Mouse (Mus musculus) hindbrain, embryonic 10.5 days (tissue): ENCODE measurements around the gene Hoxd11. TPM values are rescaled to one million over a fixed set of nuclear protein-coding genes. Genes with fewer than 3 reads are reported as not detected.

Source experiments
- DNase-seq: peaks from one replicate; pipeline ENCODE4 v3.0.0-alpha.2; 2017; ENCODE audit warnings: low spot score
- H3K27ac ChIP-seq: fragments of 300-500 bp; sonication (generic); 2 replicates; pipeline ENCODE4 v1.5.1; 2016; ENCODE audit warnings: mild to moderate bottlenecking, moderate library complexity
- H3K27me3 ChIP-seq: fragments of 300-500 bp; sonication (generic); 2 replicates; pipeline ENCODE4 v1.6.1; 2016; ENCODE audit warnings: mild to moderate bottlenecking; ENCODE audit not compliant: poor library complexity, insufficient read depth, severe bottlenecking
- H3K36me3 ChIP-seq: fragments of 300-500 bp; sonication (generic); 2 replicates; pipeline ENCODE4 v1.6.1; 2016; ENCODE audit warnings: mild to moderate bottlenecking, moderate library complexity
- H3K4me1 ChIP-seq: fragments of 300-500 bp; sonication (generic); replicated peaks from 2 replicates; pipeline ENCODE4 v1.6.1; 2016; ENCODE audit warnings: mild to moderate bottlenecking
- H3K4me3 ChIP-seq: fragments of 300-500 bp; sonication (generic); 2 replicates; pipeline ENCODE4 v1.5.1; 2016; ENCODE audit warnings: mild to moderate bottlenecking, moderate library complexity
- H3K9me3 ChIP-seq: fragments of 300-500 bp; sonication (generic); 2 replicates; pipeline ENCODE4 v1.6.1; 2016; ENCODE audit warnings: mild to moderate bottlenecking, moderate library complexity
- WGBS: fragments of 180-500 bp; shearing (Covaris S2); methylation state at CpG from one replicate; pipeline ENCODE4 v1.1.7; 2016; 5-methylcytosine and 5-hydroxymethylcytosine counted together
- polyA plus RNA-seq: library from polyadenylated mRNA; unstranded; fragments of >200 nt; fragmentation: Nextera tagmentation; extraction: Ambion mirVana; gene quantifications from 2 replicates; pipeline ENCODE4 v1.2.1, GENCODE M21; 2016

Hoxd11 gene
- polyA plus RNA-seq = not detected in 2 replicates

DNA sequence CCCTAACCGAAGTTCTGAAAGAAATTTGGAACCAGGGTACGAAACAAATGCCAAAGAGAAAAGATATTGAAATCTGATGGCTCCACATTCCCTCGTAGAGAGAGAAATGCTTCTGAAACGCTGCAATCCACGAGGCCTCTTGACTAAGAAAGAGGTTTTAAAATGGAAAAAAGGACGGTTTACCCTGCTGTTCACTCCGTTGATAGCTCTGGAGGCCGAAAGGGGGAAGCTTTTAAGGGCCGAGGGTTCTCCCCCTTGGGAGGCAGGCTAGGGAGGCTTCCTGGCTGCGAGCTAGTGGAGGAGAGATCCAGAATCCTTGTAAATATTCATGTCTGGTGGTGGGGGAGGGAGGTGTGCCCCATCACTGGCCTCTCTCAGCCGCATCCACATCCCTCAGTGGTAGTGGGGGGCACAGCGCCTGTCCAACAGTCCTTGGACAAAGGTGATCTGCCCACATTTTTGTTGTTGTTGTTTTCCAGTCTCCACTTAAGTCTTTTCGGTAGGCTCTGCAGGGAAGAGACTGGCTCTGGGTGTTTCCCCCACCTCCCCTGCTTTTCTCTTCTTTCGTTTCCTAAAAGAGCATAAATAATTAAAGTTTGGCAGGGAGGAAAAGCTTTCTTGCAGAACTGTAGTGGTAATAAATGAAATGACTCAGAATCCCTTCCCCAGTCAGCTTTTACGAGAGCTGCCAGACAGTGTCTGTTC is at the start of gene Hoxd11:
Hoxd11 (plus strand) TSS at position 667 of the 705 bp plus-strand sequence.
- H3K4me1 ChIP-seq = peaks cover 19% of the 10 kb centered on the region
- WGBS = 2% methylated on average over 15 of the region's 15 CpGs
- H3K27me3 ChIP-seq = peaks cover 100% of the 10 kb centered on the region
- no peak within 1 kb of the TSS for H3K27ac ChIP-seq
- H3K4me3 ChIP-seq = no peak within 1 kb of the TSS
- H3K9me3 ChIP-seq = no peaks in the 10 kb centered on the region
- no peak for DNase-seq
- H3K36me3 ChIP-seq = no peaks in the 10 kb centered on the region

DNA sequence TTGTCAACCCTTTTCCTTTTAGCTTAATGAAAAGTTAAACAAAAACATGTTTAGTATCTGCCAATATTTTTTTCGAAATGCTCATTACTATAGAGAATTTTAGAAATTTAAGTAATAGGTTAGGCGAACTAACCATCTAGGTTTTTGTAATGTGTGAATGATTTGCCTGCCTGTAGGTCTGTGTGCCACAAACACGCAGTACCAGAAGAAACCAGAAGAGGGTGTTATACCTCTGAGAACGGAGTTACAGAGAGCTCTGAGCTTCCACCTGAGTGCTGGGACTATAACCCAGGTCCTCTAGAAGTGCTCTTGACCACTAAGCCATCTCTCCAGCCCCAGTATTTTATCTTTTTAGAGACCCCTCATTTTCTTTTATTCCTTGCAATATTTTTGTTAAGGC is 43.9 kb upstream of the Hoxd11 start:
- WGBS = 67% methylated on average over 4 of the region's 4 CpGs
- Histone ChIP-seq H3K27ac (no peak overlapping the region), H3K36me3 (no peaks in the 10 kb centered on the region), H3K9me3 (peaks cover 3% of the 10 kb centered on the region; the same call in 1 of the 2 replicates), H3K4me3 (no peak overlapping the region), H3K4me1 (no peaks in the 10 kb centered on the region), H3K27me3 (0 out of 2 replicates have a peak, but pooled peaks cover 7% of the 10 kb centered on the region)
- DNase-seq = no peak

DNA sequence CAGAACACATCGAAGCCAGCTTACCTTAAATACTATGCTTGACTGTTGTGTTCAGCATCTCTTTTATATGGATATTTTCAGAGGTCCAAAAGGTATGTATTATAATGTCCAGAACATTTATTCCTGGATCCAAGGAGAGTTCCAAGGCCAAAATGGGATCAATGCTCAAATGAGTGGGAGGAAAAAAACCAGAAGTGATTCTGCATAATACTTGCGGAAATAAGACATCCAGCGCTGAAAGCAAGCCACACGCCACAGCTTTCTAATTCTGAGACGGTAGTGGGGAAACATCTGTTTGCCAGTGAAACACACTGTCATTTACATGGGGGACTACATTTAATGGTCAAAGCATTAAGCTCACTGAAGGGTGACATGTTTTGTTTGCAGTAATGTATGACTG is 36.9 kb upstream of the Hoxd11 start:
- peaks cover 55% of the 10 kb centered on the region for H3K27me3 ChIP-seq
- no peak overlapping the region for H3K4me3 ChIP-seq
- no peaks in the 10 kb centered on the region for H3K9me3 ChIP-seq
- 74% methylated on average over 5 of the region's 5 CpGs for WGBS
- no peaks in the 10 kb centered on the region for H3K4me1 ChIP-seq
- DNase-seq = no peak
- H3K36me3 ChIP-seq = no peaks in the 10 kb centered on the region
- no peak overlapping the region for H3K27ac ChIP-seq

DNA sequence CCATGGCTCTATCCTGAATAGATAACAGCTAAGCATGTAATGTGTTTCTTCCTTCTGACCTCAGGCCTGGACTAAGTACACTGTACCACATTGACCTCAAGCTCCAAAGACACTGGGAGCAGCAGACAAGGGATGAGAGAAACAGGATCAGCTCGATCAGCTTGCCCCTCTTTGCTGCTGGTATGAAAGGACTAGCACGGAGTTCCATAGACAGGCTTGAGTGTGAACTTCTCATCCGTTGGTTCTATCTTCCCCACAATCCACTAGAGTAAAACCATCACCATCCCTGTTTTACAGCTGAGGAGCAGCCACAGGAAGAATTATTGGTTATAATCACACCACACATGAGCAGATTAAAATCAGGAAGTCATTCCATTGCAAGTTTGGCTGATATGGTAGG is 33.7 kb upstream of the Hoxd11 start:
- Histone ChIP-seq H3K9me3 (no peaks in the 10 kb centered on the region), H3K27ac (no peak overlapping the region), H3K4me3 (no peak overlapping the region), H3K4me1 (no peaks in the 10 kb centered on the region), H3K27me3 (peaks cover 82% of the 10 kb centered on the region), H3K36me3 (no peaks in the 10 kb centered on the region)
- DNase-seq = no peak
- WGBS = 79% methylated on average over 3 of the region's 3 CpGs

DNA sequence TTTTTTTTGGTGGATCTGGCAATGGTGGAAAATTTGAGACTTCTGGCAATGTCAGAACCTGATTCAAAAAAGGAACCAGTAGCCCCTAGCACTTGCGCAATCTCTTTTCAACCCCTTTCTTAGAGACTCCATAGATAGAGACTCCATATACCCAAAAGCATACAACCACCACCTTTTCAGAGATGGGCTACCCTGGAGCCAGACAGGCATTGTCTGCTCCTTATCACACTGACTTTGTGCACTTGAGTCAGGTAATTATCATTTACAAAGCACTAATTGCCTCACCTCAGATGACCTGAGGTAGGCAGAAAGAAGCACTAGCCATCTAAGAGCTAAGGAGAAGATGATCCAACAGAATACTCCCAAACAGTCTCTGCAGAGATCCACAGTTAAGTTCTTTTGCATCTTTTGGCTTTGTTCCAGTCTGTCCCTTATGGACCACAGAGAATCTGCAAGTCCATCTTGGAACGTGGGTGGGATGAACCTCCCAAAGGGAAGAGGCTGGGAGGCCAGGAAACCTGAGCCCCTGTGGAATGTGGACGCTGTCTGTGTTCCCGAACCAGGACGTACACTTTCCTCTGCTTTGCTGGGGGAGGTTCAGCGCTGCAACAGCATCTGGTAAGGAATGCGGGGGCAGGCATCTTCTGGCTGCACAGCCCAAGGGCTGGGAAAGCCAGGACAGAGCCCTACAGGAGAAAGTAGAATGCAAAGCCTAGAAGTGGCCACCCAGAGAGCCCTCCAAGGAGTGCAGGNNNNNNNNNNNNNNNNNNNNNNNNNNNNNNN is 32.1 kb upstream of the Hoxd11 start:
- peaks cover 98% of the 10 kb centered on the region for H3K27me3 ChIP-seq
- H3K9me3 ChIP-seq = no peaks in the 10 kb centered on the region
- no peak overlapping the region for H3K27ac ChIP-seq
- DNase-seq = no peak
- no peaks in the 10 kb centered on the region for H3K4me1 ChIP-seq
- WGBS = 14% methylated on average over 7 of the region's 7 CpGs
- H3K4me3 ChIP-seq = no peak overlapping the region
- no peaks in the 10 kb centered on the region for H3K36me3 ChIP-seq

- no peak for DNase-seq
- WGBS = 33% methylated on average over 2 of the region's 2 CpGs
- peaks cover 100% of the 10 kb centered on the region for H3K27me3 ChIP-seq
These were observed 26.4 kb upstream of the Hoxd11 start for GRCm38 (mm10) chr2:74652996-74653340.

DNA sequence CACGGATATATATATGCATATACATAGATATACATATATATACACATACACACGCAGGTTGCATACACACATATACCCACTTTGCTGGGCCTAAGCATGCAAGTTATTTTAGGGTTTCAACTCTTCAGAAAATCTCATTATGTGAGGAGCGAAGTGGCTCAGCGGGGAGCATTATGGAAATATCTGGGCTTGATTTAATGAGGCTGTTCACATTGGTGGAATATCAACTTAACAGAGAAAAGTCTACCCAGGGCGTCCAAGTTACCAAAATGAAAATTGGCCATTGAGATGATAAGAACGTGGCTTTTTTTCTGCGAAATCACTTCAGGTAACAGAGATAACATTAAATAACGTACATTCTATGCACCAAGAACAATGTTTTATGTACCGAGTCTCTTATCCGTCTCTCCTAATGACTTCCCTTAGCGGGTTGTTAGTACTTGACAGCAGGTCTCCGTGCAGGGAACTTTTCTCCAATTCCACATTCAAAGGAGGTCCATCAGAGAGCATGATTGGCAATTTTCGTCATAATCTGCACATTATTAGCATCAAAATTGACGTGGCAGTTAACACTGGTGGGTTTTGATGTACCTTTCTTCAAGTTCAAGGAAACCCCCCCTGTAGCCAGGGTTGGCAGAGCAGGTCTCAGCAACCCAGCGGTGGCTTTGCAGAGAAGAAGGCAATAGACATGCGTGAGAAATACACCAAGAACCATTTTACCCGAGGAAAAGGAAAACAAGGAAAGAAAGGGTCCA is 25.4 kb upstream of the Hoxd11 start:
- H3K27me3 ChIP-seq = peaks cover 100% of the 10 kb centered on the region
- no peaks in the 10 kb centered on the region for H3K9me3 ChIP-seq
- WGBS = 13% methylated on average over 17 of the region's 17 CpGs
- peak; percentile 29 for DNase-seq
- H3K4me3 ChIP-seq = no peak overlapping the region
- no peak overlapping the region for H3K27ac ChIP-seq
- H3K4me1 ChIP-seq = peaks cover 19% of the 10 kb centered on the region
- no peaks in the 10 kb centered on the region for H3K36me3 ChIP-seq

More at GRCm38 (mm10) chr2:74652996-74653340, 26.4 kb upstream of the Hoxd11 start:
- H3K4me3 ChIP-seq = no peak overlapping the region
- no peaks in the 10 kb centered on the region for H3K36me3 ChIP-seq
- no peaks in the 10 kb centered on the region for H3K9me3 ChIP-seq
- no peak overlapping the region for H3K27ac ChIP-seq
- H3K4me1 ChIP-seq = peaks cover 15% of the 10 kb centered on the region

DNA sequence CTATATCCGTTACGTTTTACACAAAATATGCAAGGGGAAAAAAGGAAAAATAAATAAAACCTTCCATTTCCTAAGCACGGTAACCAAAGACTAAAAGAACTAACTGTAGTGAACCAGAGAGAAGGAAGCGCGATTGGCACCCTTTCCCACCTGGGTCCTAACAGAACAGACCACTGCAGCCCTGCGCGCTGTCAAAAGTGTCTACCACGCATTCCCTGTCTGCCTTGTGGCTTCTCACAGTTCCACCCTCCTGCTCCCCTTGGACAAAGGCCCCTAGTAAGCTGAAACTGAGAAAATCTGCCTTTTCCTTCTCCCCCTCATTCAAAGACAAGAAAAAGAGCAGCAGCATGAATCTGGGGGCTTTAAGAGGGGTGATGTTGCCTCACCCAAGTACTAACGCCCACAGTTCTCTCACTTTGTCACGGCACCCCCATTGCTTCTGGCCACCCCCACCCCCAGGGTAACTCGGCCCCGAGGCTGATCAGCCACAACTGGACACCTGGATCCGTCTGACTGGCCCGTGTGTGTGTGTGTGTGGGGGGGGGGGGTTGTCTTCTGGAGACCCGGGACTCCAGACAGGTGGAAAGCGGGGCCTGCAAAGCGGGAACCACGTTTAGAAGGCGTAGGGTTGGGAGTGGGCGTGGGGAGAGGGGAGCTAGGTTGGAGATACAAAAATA is 24.5 kb upstream of the Hoxd11 start:
- no peak overlapping the region for H3K27ac ChIP-seq
- H3K36me3 ChIP-seq = no peaks in the 10 kb centered on the region
- no peaks in the 10 kb centered on the region for H3K9me3 ChIP-seq
- peaks cover 100% of the 10 kb centered on the region for H3K27me3 ChIP-seq
- peaks cover 19% of the 10 kb centered on the region for H3K4me1 ChIP-seq
- H3K4me3 ChIP-seq = peak overlapping the region; percentile 45; the same call in 1 of the 2 replicates
- peak; percentile 32 for DNase-seq
- 6% methylated on average over 20 of the region's 20 CpGs for WGBS

DNA sequence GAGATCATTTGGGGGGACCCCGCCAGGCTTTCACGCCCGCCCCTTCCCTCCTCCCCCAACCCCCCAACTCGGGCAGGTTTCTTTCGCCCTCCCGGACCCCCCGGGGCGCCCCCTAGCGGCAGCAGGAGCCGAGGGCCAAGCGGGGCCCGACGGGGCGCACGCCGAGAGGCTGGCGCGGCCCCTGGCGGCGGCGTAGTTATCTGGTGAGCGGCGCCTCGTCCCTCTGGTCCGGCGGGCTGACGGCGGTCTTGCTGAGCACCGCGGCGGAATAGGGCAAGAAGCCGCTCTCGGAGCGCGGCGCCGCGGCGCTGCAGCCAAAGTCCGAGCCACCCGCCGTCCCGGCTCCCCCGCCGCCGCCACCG is 24.0 kb upstream of the Hoxd11 start:
- Histone ChIP-seq H3K27me3 (peaks cover 100% of the 10 kb centered on the region), H3K36me3 (no peaks in the 10 kb centered on the region), H3K4me3 (peak overlapping the region; percentile 45), H3K27ac (0 out of 2 replicates have a peak overlapping the region, but pooled peaks have one; percentile 16), H3K4me1 (peaks cover 19% of the 10 kb centered on the region), H3K9me3 (no peaks in the 10 kb centered on the region)
- DNase-seq = no peak
- under 1% methylated on average over 47 of the region's 47 CpGs for WGBS

DNA sequence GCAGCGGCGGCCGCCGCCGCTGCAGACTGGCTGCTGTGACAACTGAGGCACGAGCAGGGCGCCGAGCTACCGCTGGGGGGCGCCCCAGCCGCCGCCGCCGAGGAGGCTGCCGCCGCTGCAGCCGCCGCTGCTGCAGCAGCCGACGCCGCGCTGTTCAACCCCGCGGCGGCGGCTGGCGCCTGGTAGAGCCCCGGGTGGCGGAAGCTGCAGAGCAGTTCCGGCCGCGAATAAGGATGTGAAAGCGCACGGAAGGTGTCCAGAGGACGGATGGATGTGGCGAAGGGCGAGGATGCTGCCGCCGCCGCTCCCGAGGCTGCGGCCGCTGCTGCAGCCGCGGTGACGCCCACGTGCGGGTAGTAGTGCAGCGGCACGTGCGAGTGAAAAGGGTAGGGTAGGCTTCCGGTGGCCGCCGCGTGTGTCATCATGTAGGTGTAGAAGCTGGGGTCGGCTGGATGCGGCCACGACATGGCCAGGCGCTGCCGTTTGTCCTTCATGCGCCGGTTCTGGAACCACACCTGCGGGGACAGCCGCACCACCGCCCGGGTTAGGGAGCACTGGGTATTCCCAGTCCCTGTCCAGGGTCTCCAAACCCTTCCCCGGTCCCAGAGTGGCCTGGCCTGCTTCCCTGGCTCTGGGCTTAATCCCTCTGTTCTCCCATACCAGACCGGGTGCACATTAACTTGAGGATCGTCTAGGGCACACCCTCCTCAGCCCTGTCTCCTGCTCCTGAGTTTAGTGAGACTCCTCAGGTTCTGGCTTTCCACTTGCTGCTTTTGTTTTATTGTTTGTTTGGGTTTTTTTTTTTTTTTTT is 23.3 kb upstream of the Hoxd11 start:
- WGBS = under 1% methylated on average over 68 of the region's 69 CpGs
- H3K27ac ChIP-seq = 0 out of 2 replicates have a peak overlapping the region, but pooled peaks have one; percentile 16

DNA sequence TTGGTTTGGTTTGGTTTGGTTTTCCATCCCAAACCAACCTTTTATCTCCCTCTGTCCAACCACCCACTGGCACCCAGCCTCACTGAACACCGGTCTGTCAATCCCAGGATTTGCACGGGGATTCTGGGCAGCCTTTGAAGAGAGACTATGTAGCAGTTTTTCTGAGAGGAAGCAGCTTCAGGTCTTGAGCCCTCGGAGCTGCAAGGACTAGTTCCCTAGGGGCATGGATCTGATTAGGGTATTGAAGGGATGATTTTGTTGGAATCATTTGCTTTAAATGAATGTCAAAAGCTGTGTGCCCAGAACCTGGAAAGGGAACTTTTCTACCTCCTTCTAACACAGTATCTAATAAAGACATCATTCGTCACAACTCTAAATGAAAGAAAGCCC is 22.7 kb upstream of the Hoxd11 start:
- no peaks in the 10 kb centered on the region for H3K9me3 ChIP-seq
- peaks cover 25% of the 10 kb centered on the region for H3K4me1 ChIP-seq
- DNase-seq = peak; percentile 35
- H3K27me3 ChIP-seq = peaks cover 100% of the 10 kb centered on the region
- no peak overlapping the region for H3K4me3 ChIP-seq
- no peaks in the 10 kb centered on the region for H3K36me3 ChIP-seq
- no peak overlapping the region for H3K27ac ChIP-seq
- WGBS = 4% methylated on average over 4 of the region's 4 CpGs

More for the DNA sequence above, 23.3 kb upstream of the Hoxd11 start:
- peaks cover 22% of the 10 kb centered on the region for H3K4me1 ChIP-seq
- H3K9me3 ChIP-seq = no peaks in the 10 kb centered on the region
- peak overlapping the region; percentile 45 for H3K4me3 ChIP-seq
- no peaks in the 10 kb centered on the region for H3K36me3 ChIP-seq
- DNase-seq = peak; percentile 66
- peaks cover 100% of the 10 kb centered on the region for H3K27me3 ChIP-seq
